Mouse (Mus musculus): ENCODE data around the gene Arhgef7.

The Arhgef7 gene

GRCm38 (mm10) chr8:11842757-11843156 is 115.2 kb downstream of the Arhgef7 start:
- no peak for DNase-seq

- no peak for DNase-seq
Observed at GRCm38 (mm10) chr8:11843677-11844315, 116.3 kb downstream of the Arhgef7 start.

- peak; percentile 96 for DNase-seq
Observed at GRCm38 (mm10) chr8:11844316-11844685, 116.8 kb downstream of the Arhgef7 start.

GRCm38 (mm10) chr8:11846807-11847206 is 119.3 kb downstream of the Arhgef7 start:
- no peak for DNase-seq

- DNase-seq: peak; percentile 23
Observed at GRCm38 (mm10) chr8:11867832-11868231, 140.3 kb downstream of the Arhgef7 start.

GRCm38 (mm10) chr8:11874227-11874626 is 146.7 kb downstream of the Arhgef7 start:
- peak; percentile 40 for DNase-seq

GRCm38 (mm10) chr8:11884646-11885045 is 157.1 kb downstream of the Arhgef7 start:
- peak; percentile 62 for DNase-seq
